Mouse (Mus musculus) C2C12 (cell line): Measurements from ENCODE around the gene Vps11.
"Not testable (repeated sequence)": the region's sequence is repeated elsewhere in the genome, so short reads cannot be mapped to it uniquely, and the experiment has no call there.

Experiments
- CTCF ChIP-seq: IDR thresholded peaks from one replicate; pipeline ENCODE4 v1.5.1; 2011; ENCODE audit not compliant: control insufficient read depth, insufficient read depth, insufficient read length
- MAX ChIP-seq: IDR thresholded peaks from one replicate; pipeline ENCODE4 v1.6.1; 2011; ENCODE audit warnings: mild to moderate bottlenecking, control low read depth
- MYOD1 ChIP-seq: IDR thresholded peaks from one replicate; pipeline ENCODE4 v1.6.1; 2011; ENCODE audit warnings: low read depth; ENCODE audit not compliant: control insufficient read depth, insufficient read length
- MYOG ChIP-seq: IDR thresholded peaks from one replicate; pipeline ENCODE4 v1.6.1; 2011; ENCODE audit not compliant: control insufficient read depth, insufficient read length; ENCODE audit errors: extremely low read depth
- USF1 ChIP-seq: IDR thresholded peaks from one replicate; pipeline ENCODE4 v1.6.1; 2011; ENCODE audit warnings: low read depth, mild to moderate bottlenecking, control low read depth, moderate library complexity

- not testable (repeated sequence) for TF ChIP-seq MAX, CTCF, USF1, MYOD1, MYOG
Measured at GRCm38 (mm10) chr9:44377335-44377734, 15.9 kb upstream of the Vps11 start.
